Mouse (Mus musculus) midbrain, embryonic 11.5 days (tissue): ENCODE data around the gene Dao. TPM values are rescaled to one million over a fixed set of nuclear protein-coding genes. Genes with fewer than 3 reads are reported as not detected.

Experiments used
- ATAC-seq: fragments of 200-750 bp; cut with Nextera tagmentation; 2 replicates; pipeline ENCODE4 v1.8.0; 2017; ENCODE audit warnings: moderate TSS enrichment, moderate library complexity; ENCODE audit not compliant: low FRiP score
- DNase-seq: peaks from one replicate; pipeline ENCODE4 v3.0.0; 2015; ENCODE audit warnings: low spot score; ENCODE audit errors: missing footprints
- H3K27ac ChIP-seq: fragments of 300-500 bp; sonication (generic); 2 replicates; pipeline ENCODE4 v1.5.1; 2014; ENCODE audit warnings: low read depth, low read length
- H3K27me3 ChIP-seq: fragments of 300-500 bp; sonication (generic); 2 replicates; pipeline ENCODE4 v1.6.1; 2014; ENCODE audit warnings: mild to moderate bottlenecking, low read length, moderate library complexity, mixed read lengths; ENCODE audit not compliant: control insufficient read depth, insufficient read depth
- H3K36me3 ChIP-seq: fragments of 300-500 bp; sonication (generic); 2 replicates; pipeline ENCODE4 v1.6.1; 2014; ENCODE audit warnings: mild to moderate bottlenecking, low read length, moderate library complexity, mixed read lengths; ENCODE audit not compliant: control insufficient read depth, insufficient read depth
- H3K4me1 ChIP-seq: fragments of 300-500 bp; sonication (generic); 2 replicates; pipeline ENCODE4 v1.6.1; 2014; ENCODE audit warnings: low read length; ENCODE audit not compliant: control insufficient read depth, insufficient read depth
- H3K4me2 ChIP-seq: fragments of 300-500 bp; sonication (generic); 2 replicates; pipeline ENCODE4 v1.6.1; 2014; ENCODE audit warnings: mild to moderate bottlenecking, moderate library complexity
- H3K4me3 ChIP-seq: fragments of 300-500 bp; sonication (generic); 2 replicates; pipeline ENCODE4 v1.5.1; 2014; ENCODE audit warnings: low read depth, low read length
- H3K9ac ChIP-seq: fragments of 300-500 bp; sonication (generic); 2 replicates; pipeline ENCODE4 v1.6.1; 2014; ENCODE audit warnings: low read length
- H3K9me3 ChIP-seq: fragments of 300-500 bp; sonication (generic); 2 replicates; pipeline ENCODE4 v1.6.1; 2016; ENCODE audit warnings: low read length; ENCODE audit not compliant: control insufficient read depth
- WGBS: fragments of 180-500 bp; shearing (Covaris S2); extraction: QIAGEN DNeasy Blood & Tissue Kit; methylation state at CpG from one replicate; pipeline ENCODE4 v1.1.7; 2014; 5-methylcytosine and 5-hydroxymethylcytosine counted together
- polyA plus RNA-seq: library from polyadenylated mRNA; unstranded; fragments of >200 nt; fragmentation: Nextera tagmentation; extraction: Ambion mirVana; gene quantifications from 2 replicates; pipeline ENCODE4 v1.2.1, GENCODE M21; 2014

Dao gene
- polyA plus RNA-seq, 1 experiment from 2014 or later, result not detected

GRCm38 (mm10) chr5:114004573-114004972, 1.1 kb downstream of the Dao start:
- 84% methylated on average over 11 of the region's 11 CpGs for WGBS
- no peak for ATAC-seq

GRCm38 (mm10) chr5:114005100-114005499, 1.6 kb downstream of the Dao start:
- 89% methylated on average over 5 of the region's 5 CpGs for WGBS
- Histone ChIP-seq H3K4me1 (no peaks in the 10 kb centered on the region; the same call in 1 of the 2 replicates), H3K4me3 (no peak overlapping the region), H3K27me3 (no peaks in the 10 kb centered on the region), H3K36me3 (no peaks in the 10 kb centered on the region), H3K9me3 (no peaks in the 10 kb centered on the region), H3K4me2 (no peak overlapping the region), H3K27ac (no peak overlapping the region), H3K9ac (no peak overlapping the region)
- no peak for DNase-seq
- no peak for ATAC-seq

More at GRCm38 (mm10) chr5:114004573-114004972, 1.1 kb downstream of the Dao start:
- Histone ChIP-seq H3K4me2 (no peak overlapping the region), H3K9me3 (no peaks in the 10 kb centered on the region), H3K36me3 (no peaks in the 10 kb centered on the region), H3K27me3 (no peaks in the 10 kb centered on the region), H3K4me1 (no peaks in the 10 kb centered on the region; the same call in 1 of the 2 replicates), H3K27ac (no peak overlapping the region), H3K9ac (no peak overlapping the region), H3K4me3 (no peak overlapping the region)
- no peak for DNase-seq

- DNase-seq, result no peak
- 79% methylated on average over 4 of the region's 4 CpGs for WGBS
- no peak for ATAC-seq
- H3K9me3 ChIP-seq, result no peaks in the 10 kb centered on the region
- H3K36me3 ChIP-seq, result no peaks in the 10 kb centered on the region
- H3K9ac ChIP-seq, result no peak overlapping the region
- H3K4me2 ChIP-seq, result no peak overlapping the region
- no peak overlapping the region for H3K27ac ChIP-seq
- no peak overlapping the region for H3K4me3 ChIP-seq
- no peaks in the 10 kb centered on the region; the same call in 1 of the 2 replicates for H3K4me1 ChIP-seq
- no peaks in the 10 kb centered on the region for H3K27me3 ChIP-seq
Observed at GRCm38 (mm10) chr5:114006974-114007373, 3.5 kb downstream of the Dao start.

- Histone ChIP-seq H3K4me1 (no peaks in the 10 kb centered on the region; the same call in 1 of the 2 replicates), H3K9ac (no peak overlapping the region), H3K27me3 (no peaks in the 10 kb centered on the region), H3K4me2 (no peak overlapping the region), H3K4me3 (no peak overlapping the region), H3K36me3 (no peaks in the 10 kb centered on the region), H3K9me3 (no peaks in the 10 kb centered on the region), H3K27ac (no peak overlapping the region)
- DNase-seq (no peak), ATAC-seq (no peak)
- WGBS, result 85% methylated on average over 12 of the region's 12 CpGs
Observed at GRCm38 (mm10) chr5:114007753-114008453, 4.4 kb downstream of the Dao start.

- no peak overlapping the region for H3K4me2 ChIP-seq
- H3K9ac ChIP-seq, result no peak overlapping the region
- H3K27ac ChIP-seq, result no peak overlapping the region
- H3K4me1 ChIP-seq, result no peaks in the 10 kb centered on the region
- DNase-seq (no peak), ATAC-seq (no peak)
- H3K4me3 ChIP-seq, result no peak overlapping the region
- no peaks in the 10 kb centered on the region for H3K9me3 ChIP-seq
- no peaks in the 10 kb centered on the region for H3K36me3 ChIP-seq
- WGBS, result 82% methylated on average over 4 of the region's 4 CpGs
- no peaks in the 10 kb centered on the region for H3K27me3 ChIP-seq
Observed at GRCm38 (mm10) chr5:114009049-114009448, 5.5 kb downstream of the Dao start.

- Histone ChIP-seq H3K9ac (no peak overlapping the region), H3K27me3 (no peaks in the 10 kb centered on the region), H3K4me2 (no peak overlapping the region), H3K36me3 (no peaks in the 10 kb centered on the region), H3K27ac (no peak overlapping the region), H3K9me3 (no peaks in the 10 kb centered on the region), H3K4me3 (no peak overlapping the region), H3K4me1 (no peaks in the 10 kb centered on the region)
- WGBS, result 70% methylated on average over 7 of the region's 7 CpGs
- ATAC-seq, result no peak
- no peak for DNase-seq
Observed at GRCm38 (mm10) chr5:114015121-114015520, 11.6 kb downstream of the Dao start.

GRCm38 (mm10) chr5:114024390-114024789, 20.9 kb downstream of the Dao start:
- Histone ChIP-seq H3K36me3 (no peaks in the 10 kb centered on the region), H3K4me2 (no peak overlapping the region), H3K27ac (no peak overlapping the region), H3K4me1 (no peaks in the 10 kb centered on the region; the same call in 1 of the 2 replicates), H3K27me3 (no peaks in the 10 kb centered on the region), H3K4me3 (no peak overlapping the region), H3K9me3 (no peaks in the 10 kb centered on the region), H3K9ac (no peak overlapping the region)
- 66% methylated on average over 6 of the region's 6 CpGs for WGBS
- ATAC-seq (no peak), DNase-seq (no peak)

GRCm38 (mm10) chr5:114024885-114025284, 21.4 kb downstream of the Dao start:
- no peak overlapping the region for H3K9ac ChIP-seq
- H3K27ac ChIP-seq, result no peak overlapping the region
- no peak overlapping the region for H3K4me2 ChIP-seq
- H3K4me1 ChIP-seq, result no peaks in the 10 kb centered on the region; the same call in 1 of the 2 replicates
- H3K27me3 ChIP-seq, result no peaks in the 10 kb centered on the region
- no peak overlapping the region for H3K4me3 ChIP-seq
- ATAC-seq (no peak), DNase-seq (no peak)
- no peaks in the 10 kb centered on the region for H3K9me3 ChIP-seq
- WGBS, result 14% methylated on average over 10 of the region's 10 CpGs
- H3K36me3 ChIP-seq, result no peaks in the 10 kb centered on the region

- no peak overlapping the region for H3K4me2 ChIP-seq
- DNase-seq (no peak), ATAC-seq (no peak)
- no peaks in the 10 kb centered on the region for H3K36me3 ChIP-seq
- no peak overlapping the region for H3K4me3 ChIP-seq
- no peak overlapping the region for H3K9ac ChIP-seq
- 87% methylated on average over 12 of the region's 12 CpGs for whole genome bisulfite sequencing
- no peaks in the 10 kb centered on the region; the same call in none of the 2 replicates for H3K4me1 ChIP-seq
- no peaks in the 10 kb centered on the region for H3K9me3 ChIP-seq
- H3K27me3 ChIP-seq, result no peaks in the 10 kb centered on the region
- no peak overlapping the region for H3K27ac ChIP-seq
Observed at GRCm38 (mm10) chr5:114027217-114027944, 23.9 kb downstream of the Dao start.
